Mouse (Mus musculus) hindbrain, embryonic 10.5 days (tissue): ENCODE results near the gene Srebf2. TPM values are rescaled to one million over a fixed set of nuclear protein-coding genes. Genes with fewer than 3 reads are reported as not detected.

Experiments
- DNase-seq: peaks from one replicate; pipeline ENCODE4 v3.0.0-alpha.2; 2017; ENCODE audit warnings: low spot score
- H3K27ac ChIP-seq: fragments of 300-500 bp; sonication (generic); 2 replicates; pipeline ENCODE4 v1.5.1; 2016; ENCODE audit warnings: mild to moderate bottlenecking, moderate library complexity
- H3K27me3 ChIP-seq: fragments of 300-500 bp; sonication (generic); 2 replicates; pipeline ENCODE4 v1.6.1; 2016; ENCODE audit warnings: mild to moderate bottlenecking; ENCODE audit not compliant: poor library complexity, insufficient read depth, severe bottlenecking
- H3K36me3 ChIP-seq: fragments of 300-500 bp; sonication (generic); 2 replicates; pipeline ENCODE4 v1.6.1; 2016; ENCODE audit warnings: mild to moderate bottlenecking, moderate library complexity
- H3K4me1 ChIP-seq: fragments of 300-500 bp; sonication (generic); replicated peaks from 2 replicates; pipeline ENCODE4 v1.6.1; 2016; ENCODE audit warnings: mild to moderate bottlenecking
- H3K4me3 ChIP-seq: fragments of 300-500 bp; sonication (generic); 2 replicates; pipeline ENCODE4 v1.5.1; 2016; ENCODE audit warnings: mild to moderate bottlenecking, moderate library complexity
- H3K9me3 ChIP-seq: fragments of 300-500 bp; sonication (generic); 2 replicates; pipeline ENCODE4 v1.6.1; 2016; ENCODE audit warnings: mild to moderate bottlenecking, moderate library complexity
- WGBS: fragments of 180-500 bp; shearing (Covaris S2); methylation state at CpG from one replicate; pipeline ENCODE4 v1.1.7; 2016; 5-methylcytosine and 5-hydroxymethylcytosine counted together
- polyA plus RNA-seq: library from polyadenylated mRNA; unstranded; fragments of >200 nt; fragmentation: Nextera tagmentation; extraction: Ambion mirVana; gene quantifications from 2 replicates; pipeline ENCODE4 v1.2.1, GENCODE M21; 2016

Gene Srebf2
- polyA plus RNA-seq, 1 experiment from 2014 or later = 242 TPM

GRCm38 (mm10) chr15:82207105-82207459 is 60.1 kb downstream of the Srebf2 start:
- H3K9me3 ChIP-seq = no peaks in the 10 kb centered on the region
- H3K27me3 ChIP-seq = peaks cover 78% of the 10 kb centered on the region
- DNase-seq = no peak
- peak overlapping the region; percentile 32 for H3K4me3 ChIP-seq
- H3K27ac ChIP-seq = no peak overlapping the region
- WGBS = 12% methylated on average over 34 of the region's 34 CpGs
- H3K36me3 ChIP-seq = peaks cover 48% of the 10 kb centered on the region
- H3K4me1 ChIP-seq = peaks cover 67% of the 10 kb centered on the region

GRCm38 (mm10) chr15:82207504-82208219 is 60.7 kb downstream of the Srebf2 start:
- Histone ChIP-seq H3K9me3 (no peaks in the 10 kb centered on the region), H3K4me3 (peak overlapping the region; percentile 32), H3K36me3 (peaks cover 42% of the 10 kb centered on the region), H3K27ac (no peak overlapping the region), H3K4me1 (peaks cover 72% of the 10 kb centered on the region), H3K27me3 (peaks cover 84% of the 10 kb centered on the region)
- no peak for DNase-seq
- WGBS = 13% methylated on average over 30 of the region's 30 CpGs

GRCm38 (mm10) chr15:82208307-82208706 is 61.3 kb downstream of the Srebf2 start:
- Histone ChIP-seq H3K4me1 (peaks cover 76% of the 10 kb centered on the region), H3K27me3 (peaks cover 90% of the 10 kb centered on the region), H3K4me3 (no peak overlapping the region), H3K9me3 (no peaks in the 10 kb centered on the region), H3K27ac (no peak overlapping the region), H3K36me3 (peaks cover 36% of the 10 kb centered on the region)
- DNase-seq = no peak
- WGBS = 80% methylated on average over 8 of the region's 8 CpGs

GRCm38 (mm10) chr15:82209295-82210050 is 62.5 kb downstream of the Srebf2 start:
- 80% methylated on average over 13 of the region's 13 CpGs for WGBS
- H3K27me3 ChIP-seq = peaks cover 100% of the 10 kb centered on the region
- peaks cover 24% of the 10 kb centered on the region for H3K36me3 ChIP-seq
- H3K4me3 ChIP-seq = no peak overlapping the region
- DNase-seq = no peak
- H3K4me1 ChIP-seq = peaks cover 65% of the 10 kb centered on the region
- no peak overlapping the region for H3K27ac ChIP-seq
- H3K9me3 ChIP-seq = no peaks in the 10 kb centered on the region

- no peak for DNase-seq
- Histone ChIP-seq H3K27ac (no peak overlapping the region), H3K27me3 (peaks cover 100% of the 10 kb centered on the region), H3K4me1 (peaks cover 59% of the 10 kb centered on the region), H3K36me3 (peaks cover 11% of the 10 kb centered on the region), H3K9me3 (no peaks in the 10 kb centered on the region), H3K4me3 (peak overlapping the region; percentile 11; the same call in 1 of the 2 replicates)
- WGBS = 50% methylated on average over 1 of the region's 1 CpGs
Measured at GRCm38 (mm10) chr15:82210801-82211200, 63.8 kb downstream of the Srebf2 start.

- peak overlapping the region; percentile 56 for H3K4me3 ChIP-seq
- H3K27me3 ChIP-seq = peaks cover 100% of the 10 kb centered on the region
- H3K27ac ChIP-seq = no peak overlapping the region
- H3K36me3 ChIP-seq = peaks cover 6% of the 10 kb centered on the region
- WGBS = 2% methylated on average over 11 of the region's 11 CpGs
- DNase-seq = no peak
- no peaks in the 10 kb centered on the region for H3K9me3 ChIP-seq
- H3K4me1 ChIP-seq = peaks cover 59% of the 10 kb centered on the region
Measured at GRCm38 (mm10) chr15:82211281-82211680, 64.3 kb downstream of the Srebf2 start.

- Histone ChIP-seq H3K36me3 (no peaks in the 10 kb centered on the region), H3K9me3 (no peaks in the 10 kb centered on the region), H3K27me3 (peaks cover 100% of the 10 kb centered on the region), H3K4me3 (peak overlapping the region; percentile 56), H3K27ac (peak overlapping the region; percentile 66), H3K4me1 (peaks cover 59% of the 10 kb centered on the region)
- WGBS = under 1% methylated on average over 112 of the region's 112 CpGs
- DNase-seq = peak; percentile 63
Measured at GRCm38 (mm10) chr15:82211911-82212751, 65.2 kb downstream of the Srebf2 start.

- Histone ChIP-seq H3K9me3 (no peaks in the 10 kb centered on the region), H3K4me3 (peak within 1 kb of the TSS; percentile 56), H3K27me3 (peaks cover 97% of the 10 kb centered on the region), H3K27ac (peak within 1 kb of the TSS; percentile 66), H3K36me3 (no peaks in the 10 kb centered on the region), H3K4me1 (peaks cover 56% of the 10 kb centered on the region)
- DNase-seq = peak; percentile 40
- WGBS = under 1% methylated on average over 34 of the region's 34 CpGs
Measured at GRCm38 (mm10) chr15:82212752-82213063, 65.7 kb downstream of the Srebf2 start, which contains the start of gene Shisa8. Shisa8 (minus strand) TSS chr15:82212815.

GRCm38 (mm10) chr15:82213222-82213621 is 66.2 kb downstream of the Srebf2 start:
- Histone ChIP-seq H3K4me3 (peak overlapping the region; percentile 56), H3K4me1 (peaks cover 58% of the 10 kb centered on the region), H3K27ac (no peak overlapping the region), H3K27me3 (peaks cover 97% of the 10 kb centered on the region), H3K36me3 (no peaks in the 10 kb centered on the region), H3K9me3 (no peaks in the 10 kb centered on the region)
- 13% methylated on average over 4 of the region's 4 CpGs for WGBS
- no peak for DNase-seq

GRCm38 (mm10) chr15:82215332-82216046 is 68.5 kb downstream of the Srebf2 start:
- Histone ChIP-seq H3K27me3 (peaks cover 85% of the 10 kb centered on the region), H3K4me1 (peaks cover 74% of the 10 kb centered on the region), H3K4me3 (no peak overlapping the region), H3K36me3 (no peaks in the 10 kb centered on the region), H3K27ac (no peak overlapping the region), H3K9me3 (no peaks in the 10 kb centered on the region)
- no peak for DNase-seq
- WGBS = 38% methylated on average over 11 of the region's 11 CpGs

GRCm38 (mm10) chr15:82216142-82216827 is 69.3 kb downstream of the Srebf2 start:
- Histone ChIP-seq H3K4me3 (no peak overlapping the region), H3K27me3 (peaks cover 85% of the 10 kb centered on the region), H3K4me1 (peaks cover 73% of the 10 kb centered on the region), H3K27ac (no peak overlapping the region), H3K9me3 (no peaks in the 10 kb centered on the region), H3K36me3 (no peaks in the 10 kb centered on the region)
- no peak for DNase-seq
- WGBS = 46% methylated on average over 20 of the region's 20 CpGs

- H3K4me1 ChIP-seq = peaks cover 66% of the 10 kb centered on the region
- DNase-seq = no peak
- H3K27ac ChIP-seq = peak overlapping the region; percentile 70
- no peaks in the 10 kb centered on the region for H3K36me3 ChIP-seq
- H3K4me3 ChIP-seq = no peak overlapping the region
- WGBS = 9% methylated on average over 7 of the region's 7 CpGs
- H3K9me3 ChIP-seq = no peaks in the 10 kb centered on the region
- peaks cover 80% of the 10 kb centered on the region for H3K27me3 ChIP-seq
Measured at GRCm38 (mm10) chr15:82217039-82217438, 70.1 kb downstream of the Srebf2 start.
